Mouse (Mus musculus): ENCODE measurements around the gene Pdcd5. TPM values are rescaled to one million over a fixed set of nuclear protein-coding genes. Genes with fewer than 3 reads are reported as not detected.

Gene Pdcd5
- 100 to 1,000 TPM in 1 of 2 experiments, 10 to 100 TPM in 1; 96.1 to 103 TPM for total RNA-seq (2021)
- long read RNA-seq, experiment 1, transcript Pdcd5-207 (2 exons, 602 nt): minor isoform, 19 of 165 reads
- long read RNA-seq, experiment 1, transcript Pdcd5-201 (6 exons, 684 nt): major isoform, 131 of 165 reads
- long read RNA-seq, experiment 1, partial matches to known transcripts: 11 of 165 reads
- long read RNA-seq, experiment 1, other reads (novel, unspliced or antisense): 2 of 165 reads
- long read RNA-seq, experiment 2, transcript Pdcd5-207 (2 exons, 602 nt): minor isoform, 8 of 98 reads
- long read RNA-seq, experiment 2, transcript Pdcd5-201 (6 exons, 684 nt): major isoform, 81 of 98 reads
- long read RNA-seq, experiment 2, partial matches to known transcripts: 4 of 98 reads
- long read RNA-seq, experiment 2, other reads (novel, unspliced or antisense): 4 of 98 reads

DNA sequence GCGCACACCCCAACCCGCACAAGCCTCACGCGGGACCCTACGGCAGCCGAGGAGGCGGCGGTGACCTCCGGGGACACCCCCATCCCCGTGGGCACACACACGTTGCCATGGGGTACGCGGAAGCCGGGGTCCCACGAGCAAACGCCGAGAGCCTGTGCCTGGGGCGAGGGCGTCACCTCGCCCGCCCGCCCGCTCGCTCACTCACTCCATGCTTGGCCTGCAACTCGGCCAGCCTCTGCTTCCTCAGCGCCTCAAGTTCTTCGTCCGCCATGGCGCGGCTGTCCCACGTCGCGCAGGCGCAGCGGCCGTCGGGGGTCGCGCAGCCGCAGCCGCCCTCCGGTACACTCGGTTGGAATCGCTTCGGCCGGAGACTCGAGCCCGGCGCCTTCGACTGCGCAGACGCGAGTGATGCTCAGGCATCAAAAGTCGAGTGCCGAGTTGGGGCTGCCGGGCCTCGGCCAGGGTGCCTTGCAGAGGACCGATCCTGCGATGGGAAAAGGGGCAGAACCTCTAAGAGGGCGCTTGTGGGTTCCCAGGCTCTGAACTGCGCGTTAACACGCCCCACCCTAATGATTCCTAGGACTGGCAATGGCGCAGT lies at the start of gene Pdcd5:
Pdcd5 (minus strand) TSS at position 421 of the 598 bp plus-strand sequence.
- DNase-seq: peak; percentile 99

DNA sequence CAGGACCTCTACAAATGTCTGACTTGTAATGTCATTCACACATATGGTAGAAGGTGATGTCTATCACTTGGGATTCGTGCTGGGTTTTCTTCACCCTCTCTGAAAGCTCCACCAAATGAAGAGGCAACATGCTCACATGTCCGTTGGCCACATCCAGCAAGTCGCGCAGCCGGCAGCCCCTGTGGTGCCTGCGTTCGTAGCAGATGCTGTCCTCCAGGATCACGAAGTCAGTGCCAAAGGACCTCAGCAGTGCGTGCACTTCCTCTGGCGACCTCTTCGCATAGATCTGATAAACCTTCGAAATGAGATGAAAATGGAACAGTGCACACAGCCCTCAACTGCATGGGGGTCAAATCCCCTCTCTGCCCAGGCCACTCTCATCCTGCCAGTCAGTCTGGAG lies 45.3 kb upstream of the Pdcd5 start:
- no peak for DNase-seq

- DNase-seq: no peak
Observed at GRCm38 (mm10) chr7:35692117-35692516, 44.8 kb upstream of the Pdcd5 start.

GRCm38 (mm10) chr7:35688781-35689349 lies 41.5 kb upstream of the Pdcd5 start:
- DNase-seq: no peak

DNA sequence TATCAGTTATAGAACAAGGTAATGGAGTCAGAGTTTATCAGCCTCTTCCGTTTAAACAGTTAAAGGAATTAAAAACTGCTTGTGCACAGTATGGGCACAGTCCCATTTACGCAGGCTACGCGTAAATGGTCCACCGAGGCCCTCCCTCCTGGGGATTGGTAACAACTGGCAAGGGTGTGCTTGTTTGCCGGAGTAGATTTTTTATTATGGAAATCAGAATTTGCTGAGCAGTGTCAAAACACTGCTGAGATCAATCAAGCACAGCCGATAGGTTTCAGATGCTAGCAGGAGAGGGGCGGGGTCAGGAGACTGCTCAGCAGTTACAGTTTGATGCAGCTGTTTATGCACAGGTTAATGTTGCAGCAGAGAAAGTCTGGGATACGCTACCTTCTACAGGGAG lies 41.0 kb upstream of the Pdcd5 start:
- no peak for DNase-seq

- DNase-seq: peak; percentile 69
Observed at GRCm38 (mm10) chr7:35687229-35687628, 39.9 kb upstream of the Pdcd5 start.

DNA sequence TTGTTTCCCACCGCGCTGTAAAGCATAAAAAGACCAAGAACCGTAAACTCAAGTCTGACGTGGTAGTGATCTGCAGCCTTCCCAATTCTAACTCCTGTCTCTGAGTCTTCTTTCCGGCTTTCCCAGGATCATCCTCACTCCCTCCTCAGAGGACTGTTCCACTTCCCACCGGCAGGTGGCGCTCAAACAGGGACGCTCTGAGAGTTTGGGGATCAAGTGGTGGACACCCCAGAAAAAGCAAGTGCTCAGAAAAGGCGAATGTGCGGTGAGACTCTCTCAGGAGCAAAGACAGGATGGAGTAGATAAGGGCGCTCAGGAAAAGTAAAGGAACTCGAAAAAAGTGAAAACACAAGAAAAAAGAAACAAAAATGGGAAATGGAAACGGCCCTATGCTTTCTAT lies 39.4 kb upstream of the Pdcd5 start:
- peak; percentile 83 for DNase-seq

- DNase-seq: peak; percentile 37
Observed at GRCm38 (mm10) chr7:35686216-35686615, 38.9 kb upstream of the Pdcd5 start.

DNA sequence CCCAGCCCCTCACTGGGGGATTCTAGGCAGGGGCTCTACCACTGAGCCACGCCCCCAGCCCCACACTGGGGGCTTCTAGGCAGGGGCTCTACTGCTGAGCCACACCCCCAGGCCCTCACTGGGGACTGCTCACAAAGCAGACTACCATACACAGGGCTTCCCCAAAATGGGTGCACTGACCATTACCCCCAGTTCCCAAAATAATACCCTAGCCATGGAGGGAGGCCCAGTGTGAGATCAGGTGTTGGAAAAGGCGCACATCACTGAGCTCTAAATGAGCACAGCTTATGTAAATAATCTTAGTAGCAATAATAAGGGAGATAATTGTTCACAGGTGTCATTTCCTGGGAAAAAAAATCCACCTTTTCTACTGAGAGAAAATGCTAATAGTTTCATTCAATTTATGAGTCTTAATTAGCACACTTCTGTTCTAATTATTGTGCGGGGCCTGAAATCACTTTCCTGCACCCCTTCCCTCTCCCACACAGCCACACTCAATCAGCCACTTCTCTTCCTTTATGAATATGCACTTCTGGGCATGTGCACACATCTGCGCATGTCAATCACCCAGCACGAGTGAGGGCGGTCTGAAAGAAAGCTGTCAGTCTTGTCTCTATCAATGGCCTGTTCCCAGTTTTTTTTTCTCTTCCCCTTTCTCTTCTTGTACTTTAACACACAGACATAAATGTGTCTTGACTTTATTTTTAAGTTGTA lies 36.2 kb upstream of the Pdcd5 start:
- DNase-seq: no peak

- no peak for DNase-seq
Observed at GRCm38 (mm10) chr7:35681559-35681958, 34.2 kb upstream of the Pdcd5 start.

DNA sequence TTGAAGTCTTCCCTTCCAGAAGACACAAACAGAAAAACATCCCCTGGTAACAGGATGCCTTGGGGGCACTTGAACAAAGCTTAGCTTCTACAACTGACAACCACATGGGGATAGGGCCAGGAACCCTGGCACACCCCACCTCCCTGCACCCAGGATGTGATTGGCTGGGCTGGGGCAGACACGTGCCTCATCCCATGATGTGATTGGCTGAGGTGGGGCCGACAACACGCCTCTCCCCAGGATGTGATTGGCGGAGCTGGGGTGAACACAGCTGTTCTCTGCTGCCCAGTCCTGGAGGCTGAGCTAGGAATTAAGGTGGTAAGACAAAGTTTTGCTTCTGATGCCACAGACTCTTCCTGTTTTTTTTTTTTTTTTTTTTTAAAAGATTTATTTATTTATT lies 31.7 kb upstream of the Pdcd5 start:
- no peak for DNase-seq

GRCm38 (mm10) chr7:35668066-35669041 lies 21.0 kb upstream of the Pdcd5 start:
- DNase-seq: no peak

DNA sequence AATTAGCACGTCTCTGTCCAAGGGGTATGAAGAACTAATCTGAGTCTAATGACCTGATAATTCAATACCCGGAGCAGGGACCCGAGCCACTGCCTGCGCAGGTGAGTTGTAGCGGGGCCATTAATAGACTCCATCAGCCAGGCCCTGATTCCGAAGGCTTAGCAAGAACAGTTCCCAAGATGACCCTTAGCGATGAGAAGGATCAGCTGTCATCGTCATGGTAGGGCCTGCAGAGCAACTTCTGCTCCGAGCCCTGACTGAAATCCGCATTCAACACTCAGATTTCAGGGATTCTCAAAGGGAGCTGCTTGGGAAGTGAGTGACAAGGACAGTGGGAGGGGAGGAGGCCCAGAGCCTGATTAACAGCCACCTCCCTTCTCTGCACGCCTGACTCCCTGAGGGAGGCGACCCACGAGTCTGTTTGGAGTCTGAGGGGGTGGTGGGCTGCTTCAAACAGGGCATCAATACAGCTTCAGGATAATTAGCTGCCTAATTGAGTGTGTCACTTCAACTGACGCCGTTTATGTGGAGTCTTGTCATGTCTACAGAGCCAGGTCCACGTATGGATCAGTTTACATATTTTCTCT lies 16.6 kb upstream of the Pdcd5 start:
- no peak for DNase-seq

DNA sequence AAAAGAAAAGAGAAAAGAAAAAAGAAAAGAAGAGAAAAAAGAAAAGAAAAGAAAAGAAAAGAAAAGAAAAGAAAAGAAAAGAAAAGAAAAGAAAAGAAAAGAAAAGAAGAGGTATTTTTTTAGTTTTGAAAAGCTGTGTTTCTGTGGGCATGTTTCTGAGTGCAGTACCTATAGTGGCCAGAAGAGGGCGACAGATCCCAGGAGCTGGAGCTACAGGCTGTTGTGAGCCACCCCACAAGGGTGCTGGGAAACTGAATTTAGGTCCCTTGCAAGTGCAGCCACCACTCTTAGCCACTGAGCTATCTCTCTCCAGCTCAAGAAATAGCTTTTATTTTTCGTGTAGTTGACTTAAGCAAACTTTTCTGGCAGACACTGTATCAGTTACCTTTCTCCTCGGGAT lies 11.9 kb upstream of the Pdcd5 start:
- peak; percentile 56 for DNase-seq

DNA sequence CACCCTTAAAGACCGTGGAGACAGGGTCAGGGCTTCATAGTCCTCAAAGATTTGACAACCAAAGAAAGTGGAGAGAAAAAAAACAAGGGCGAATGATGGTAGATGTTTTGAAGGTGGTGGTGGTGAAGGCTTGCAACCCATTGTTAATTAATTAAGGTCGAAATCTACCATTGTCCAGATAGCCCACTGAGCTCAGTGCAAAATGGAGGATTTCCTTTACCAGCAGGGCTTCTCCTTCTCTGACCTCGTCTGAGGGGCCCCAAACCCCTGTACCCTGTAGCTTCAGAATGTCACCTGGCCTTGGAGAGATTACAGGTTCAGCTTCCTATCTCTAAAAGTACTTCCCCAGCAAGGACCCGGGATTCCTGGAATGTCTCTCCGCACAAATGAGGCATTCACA lies 10.5 kb upstream of the Pdcd5 start:
- no peak for DNase-seq

- no peak for DNase-seq
Observed at GRCm38 (mm10) chr7:35651583-35652270, 4.4 kb upstream of the Pdcd5 start.

DNA sequence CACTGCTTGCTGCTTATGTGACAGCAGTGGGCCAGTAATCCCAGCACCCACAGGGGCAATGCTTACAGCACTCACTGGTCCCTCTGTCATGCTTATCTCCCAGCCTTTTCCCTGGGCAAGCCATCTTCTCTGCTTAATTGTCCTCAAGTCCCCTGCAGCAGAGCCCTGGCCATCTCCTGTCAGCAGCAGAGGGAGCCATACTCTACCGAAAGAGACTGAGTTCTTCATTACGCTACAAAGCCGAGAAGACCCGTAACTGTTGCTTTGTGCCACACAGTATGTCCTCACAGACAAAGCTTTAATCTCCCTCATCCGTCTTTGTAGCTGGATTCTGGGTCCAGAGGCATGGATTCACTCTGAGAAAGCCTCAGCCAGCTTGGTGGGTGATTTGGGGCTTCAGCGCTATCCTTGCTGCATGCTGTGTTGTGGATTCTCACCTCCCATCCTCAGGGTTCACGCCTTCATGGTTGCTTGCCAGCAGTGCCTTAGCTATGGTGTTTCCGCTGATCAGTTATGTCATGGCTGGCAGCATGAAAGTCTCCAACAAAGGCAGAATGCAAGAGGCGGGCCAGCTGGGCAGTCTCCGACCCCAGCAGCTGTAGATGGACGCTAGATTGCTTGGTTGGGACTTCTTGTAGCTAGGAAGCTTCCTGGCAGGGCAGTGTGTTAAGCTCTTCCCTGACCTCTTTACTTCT lies 3.5 kb upstream of the Pdcd5 start:
- no peak for DNase-seq

- peak; percentile 63 for DNase-seq
Observed at GRCm38 (mm10) chr7:35649071-35649470, 1.8 kb upstream of the Pdcd5 start.

DNA sequence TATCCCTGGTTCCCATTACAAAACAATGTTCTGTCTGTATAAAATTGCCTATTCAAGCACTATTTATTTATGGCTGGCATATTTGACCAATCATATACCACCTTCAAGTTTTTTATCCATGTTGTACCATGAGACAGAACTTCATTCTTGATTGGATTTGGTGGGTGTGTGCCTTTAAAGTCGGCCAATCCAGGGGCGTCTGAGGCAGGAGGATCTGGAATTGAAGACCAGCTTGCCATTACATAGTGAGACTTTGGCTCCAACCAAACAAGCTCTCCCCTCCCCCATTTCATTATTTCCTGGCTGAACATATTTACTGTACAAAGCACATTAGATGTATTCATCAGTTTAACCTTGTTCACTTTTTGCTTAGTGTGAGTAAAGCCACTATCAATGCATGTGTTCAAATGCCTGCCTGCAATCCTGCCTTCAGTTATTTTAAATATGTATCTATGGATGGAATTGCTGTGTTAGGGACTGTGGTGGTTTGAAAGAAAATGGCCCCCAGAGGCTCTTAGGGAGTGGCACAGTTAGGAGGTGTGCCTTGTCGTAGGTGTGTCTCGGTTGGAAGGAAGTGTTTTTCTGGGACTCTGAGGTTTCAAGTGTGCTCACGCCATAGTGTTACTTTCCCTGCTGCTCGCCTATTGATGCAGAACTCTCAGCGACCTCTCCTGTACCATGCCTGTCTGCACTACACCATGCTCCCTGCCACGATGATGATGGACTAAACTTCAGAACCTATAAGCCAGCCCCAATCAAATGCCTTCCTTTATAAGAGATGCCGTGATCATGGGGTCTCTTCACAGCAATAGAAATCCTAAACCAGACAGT lies 1.1 kb upstream of the Pdcd5 start:
- no peak for DNase-seq

Data from adrenal gland, postnatal 10 days (tissue).